Mouse (Mus musculus) mouse trophoblast stem cell (cell line): ENCODE data around the gene C1qtnf4.

Experiments used
- in situ Hi-C, 2 experiments: fragments of 300-500 bp; cut with MseI, MboI; formaldehyde crosslinking; loops; 2 replicates in 1 of 2; 3 replicates in 1 of 2; pipeline ENCODE4 v1.15.1; 2025

The C1qtnf4 gene

DNA sequence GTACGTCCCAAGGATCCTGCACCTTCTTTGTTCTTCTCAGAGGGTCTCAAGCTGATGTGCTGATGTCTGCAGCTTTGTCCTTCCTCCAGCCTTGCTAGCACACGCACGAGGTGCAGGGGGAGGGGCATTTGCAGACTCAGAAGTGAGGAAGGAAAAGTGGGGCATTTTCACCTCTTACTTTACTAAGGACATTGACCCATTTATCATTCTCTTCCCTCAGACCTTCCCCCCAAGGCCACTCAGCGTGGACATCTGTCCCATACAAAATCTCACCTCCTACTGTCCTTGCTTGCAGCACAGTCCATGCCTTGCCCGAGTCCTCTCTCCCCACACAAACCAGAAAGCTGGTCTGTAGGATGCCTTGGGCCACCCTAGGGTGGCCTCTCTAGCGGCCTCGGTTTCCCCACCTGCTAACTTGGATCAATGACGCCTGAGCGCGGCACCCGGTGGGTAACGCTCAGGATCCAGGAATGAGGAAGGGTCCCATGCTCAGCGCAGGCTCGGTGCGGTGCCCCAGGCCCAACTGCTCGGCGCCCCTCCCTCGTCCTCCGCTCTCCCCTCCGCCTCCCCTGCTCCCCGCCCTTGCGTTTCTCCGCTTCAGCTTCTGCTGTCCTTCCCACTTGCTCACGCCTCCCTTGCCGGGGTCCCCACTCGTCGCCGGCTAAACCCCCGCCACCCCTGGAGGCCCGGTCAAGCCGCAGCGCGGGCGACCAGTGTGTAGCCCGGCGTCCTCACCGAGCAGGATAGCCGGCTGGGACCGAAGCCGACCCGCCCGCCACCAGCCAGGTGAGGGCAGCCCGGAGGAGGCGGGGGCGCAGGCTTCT is at the start of gene C1qtnf4:
C1qtnf4 (plus strand) TSS at position 643 of the 824 bp plus-strand sequence.
- in situ Hi-C loops, result no loop called here

DNA sequence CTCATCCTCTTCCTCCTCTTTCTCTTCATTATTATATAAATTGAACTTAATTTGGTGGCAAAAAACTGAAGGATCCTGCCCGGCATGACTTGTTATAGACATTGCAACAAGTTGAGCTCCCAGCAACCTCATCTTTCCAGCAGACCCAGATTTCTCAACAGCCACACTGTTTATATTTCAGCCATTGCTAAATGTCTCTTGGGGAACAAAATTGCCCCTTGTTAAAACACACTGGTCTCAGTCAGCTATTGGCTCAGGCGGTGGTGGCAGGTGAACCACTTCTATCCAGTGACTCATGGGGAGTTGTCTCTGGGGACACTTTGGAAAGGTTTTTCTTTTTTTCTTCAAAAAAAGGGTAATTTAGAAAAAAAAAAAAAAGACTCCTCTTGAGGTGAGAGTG is 47.0 kb upstream of the C1qtnf4 start:
- in situ Hi-C loops, result no loop called here

DNA sequence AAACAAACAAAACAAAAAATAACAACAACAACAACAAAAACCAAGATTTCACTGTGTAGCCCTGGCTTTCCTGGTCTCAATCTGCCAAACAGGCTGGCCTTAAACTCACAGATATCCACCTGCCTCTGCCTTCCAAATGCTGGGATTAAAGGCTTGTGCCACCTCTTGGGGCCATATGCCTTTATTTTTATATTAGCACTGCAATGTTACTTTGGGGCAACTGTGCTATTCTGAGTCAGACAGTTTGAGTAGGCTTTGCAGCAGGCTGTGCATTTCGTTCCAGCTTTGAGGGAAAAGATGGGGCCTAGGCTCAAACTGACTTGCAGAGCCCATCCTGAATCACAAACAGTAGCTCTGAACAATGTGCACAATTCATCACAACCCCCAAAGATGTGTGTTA is 42.0 kb upstream of the C1qtnf4 start:
- in situ Hi-C loops, result no loop called here

DNA sequence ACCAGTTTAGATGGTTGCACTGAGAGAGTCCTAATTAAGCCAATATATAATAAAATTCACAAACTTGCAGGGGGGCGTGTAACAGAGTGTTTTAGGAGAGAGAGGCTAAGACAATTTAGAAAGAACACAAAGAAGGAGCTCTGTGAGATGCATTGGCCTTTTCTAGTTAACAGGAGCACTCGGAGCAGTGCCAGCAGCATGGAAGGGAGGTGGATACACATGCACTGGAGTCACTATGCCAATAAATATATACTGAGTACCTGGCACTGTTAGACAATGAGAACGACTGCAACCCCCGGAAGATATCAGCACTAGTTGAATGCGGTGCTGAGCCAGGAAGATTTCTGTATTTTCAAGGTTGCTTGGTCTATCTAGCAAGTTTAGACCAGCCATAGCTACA is 41.4 kb upstream of the C1qtnf4 start:
- in situ Hi-C loops, result no loop called here

DNA sequence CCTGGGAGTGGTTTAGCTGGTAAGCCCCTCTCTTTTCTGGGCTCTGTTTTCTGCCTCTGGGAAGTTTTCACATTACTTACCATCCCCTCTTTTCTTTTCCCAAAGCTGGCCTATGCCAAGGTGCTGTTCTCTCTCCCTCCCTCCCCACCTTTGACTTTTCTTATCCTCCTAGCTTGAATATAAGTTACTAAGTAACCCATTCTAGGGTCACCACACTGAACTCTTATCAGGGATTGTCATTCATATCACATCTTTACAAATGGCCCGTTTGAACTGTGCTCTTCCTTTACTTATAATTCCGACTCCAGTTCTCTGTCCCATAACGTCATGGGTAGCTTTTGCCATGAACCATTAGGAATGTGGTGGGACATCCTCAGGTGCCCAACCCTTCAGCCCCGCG is 40.4 kb upstream of the C1qtnf4 start:
- in situ Hi-C loops, result no loop called here

DNA sequence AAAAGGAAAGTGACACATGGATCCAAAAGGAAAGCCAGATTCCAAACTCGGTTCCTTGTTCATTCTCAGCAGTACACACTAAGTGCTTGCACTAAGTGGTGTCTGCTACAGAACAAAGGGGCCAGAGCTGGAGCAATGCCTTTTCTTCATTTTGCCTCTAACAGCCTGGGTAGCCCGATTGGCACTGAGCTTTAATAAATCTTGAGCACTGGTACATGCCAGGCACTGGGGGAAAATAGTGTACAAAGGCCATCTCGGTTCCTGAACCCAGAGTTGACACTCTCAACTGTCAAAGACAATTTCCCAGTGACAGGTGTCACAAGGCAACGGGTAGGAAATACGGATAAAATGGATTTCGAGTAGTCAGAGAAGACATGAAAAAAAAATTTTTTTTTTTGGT is 39.5 kb upstream of the C1qtnf4 start:
- in situ Hi-C loops, result no loop called here

DNA sequence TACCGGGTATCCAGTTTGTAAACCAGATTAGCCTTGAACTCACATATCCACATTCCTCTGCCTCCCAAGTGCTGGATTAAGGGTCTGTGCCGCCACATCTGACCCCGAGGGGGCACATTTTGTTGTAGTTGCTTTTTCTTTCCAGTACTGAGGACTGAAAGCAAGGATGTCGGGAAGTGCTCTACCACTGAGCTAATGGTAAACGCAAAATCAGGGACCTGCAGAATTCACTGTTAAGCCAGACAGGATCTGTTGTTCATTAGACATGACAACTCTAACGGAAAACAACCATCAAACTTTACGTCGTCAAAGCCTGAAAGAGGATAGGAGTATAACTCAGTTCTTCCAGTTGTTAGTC is 39.1 kb upstream of the C1qtnf4 start:
- in situ Hi-C loops, result no loop called here

DNA sequence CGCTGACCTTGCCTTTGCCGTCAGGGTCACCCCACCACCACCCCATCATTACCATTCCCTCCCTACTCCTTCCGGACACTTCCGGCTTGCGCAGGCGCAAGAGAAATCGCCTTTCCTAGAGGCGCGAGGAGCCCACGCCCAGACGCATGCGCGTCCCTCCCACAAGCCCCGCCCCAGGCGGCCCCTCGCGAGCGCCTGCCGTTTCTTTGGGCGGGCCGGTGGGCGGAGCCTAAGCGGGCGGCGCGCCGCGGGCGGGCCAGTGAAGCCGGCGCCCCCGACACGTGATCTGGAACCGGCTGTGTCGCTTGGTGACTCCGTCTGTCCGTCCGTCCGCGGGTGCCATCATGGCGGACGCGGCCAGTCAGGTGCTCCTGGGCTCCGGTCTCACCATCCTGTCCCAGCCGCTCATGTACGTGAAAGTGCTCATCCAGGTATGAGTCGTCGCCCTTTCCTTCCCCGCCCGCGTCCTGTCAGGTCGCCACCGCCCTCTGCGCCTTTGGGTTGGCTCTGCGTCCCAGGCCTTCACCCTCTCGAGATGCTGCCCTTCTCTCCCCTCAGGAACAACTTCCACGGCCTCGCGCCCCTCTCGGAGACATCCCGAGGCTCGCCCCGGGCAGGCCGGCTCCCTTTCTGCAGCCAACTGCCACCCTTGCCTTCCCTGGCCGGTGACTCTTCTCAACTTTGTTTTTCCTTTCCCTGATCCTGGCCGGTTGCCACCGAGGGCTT is 38.5 kb upstream of the C1qtnf4 start, which contains the start of gene Mtch2:
Mtch2 (plus strand) TSS at position 201 of the 726 bp plus-strand sequence.
- in situ Hi-C loops, result no loop called here

DNA sequence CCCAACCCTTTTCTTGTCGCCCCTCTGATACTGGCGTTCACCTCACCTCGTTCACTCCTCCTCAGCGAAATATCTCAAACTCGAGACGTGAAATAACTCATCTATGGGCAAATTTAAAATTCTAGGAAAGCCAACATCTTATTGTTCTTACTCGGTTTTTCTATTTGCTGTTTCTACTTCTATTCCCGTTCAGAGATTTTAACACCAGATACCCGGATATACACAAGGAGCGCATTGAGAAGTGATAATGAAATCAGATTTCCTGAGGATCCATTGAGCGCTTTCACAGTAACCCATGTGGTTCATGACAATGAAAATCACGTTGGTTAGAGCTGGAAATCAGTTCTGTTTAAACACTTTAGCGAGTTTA is 38.0 kb upstream of the C1qtnf4 start:
- in situ Hi-C loops, result no loop called here

DNA sequence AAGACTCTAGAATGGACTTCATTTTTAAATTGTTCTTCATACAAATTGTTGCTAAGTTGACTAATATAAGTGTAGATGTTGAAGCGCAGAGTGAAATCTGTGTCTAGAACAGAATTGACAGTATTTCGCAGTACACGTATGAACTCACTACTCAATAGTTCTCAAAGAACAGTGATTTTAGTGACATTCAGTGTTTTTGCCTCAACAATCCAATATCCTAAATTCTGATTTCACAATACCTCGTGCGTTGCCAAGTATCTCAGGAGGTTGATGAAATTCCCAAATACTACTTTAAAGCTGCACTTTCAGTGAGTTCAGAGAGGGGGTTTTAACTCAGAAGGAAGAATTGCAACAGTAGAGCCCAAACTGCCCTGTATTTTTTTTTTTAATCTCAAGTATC is 37.3 kb upstream of the C1qtnf4 start:
- in situ Hi-C loops, result no loop called here

DNA sequence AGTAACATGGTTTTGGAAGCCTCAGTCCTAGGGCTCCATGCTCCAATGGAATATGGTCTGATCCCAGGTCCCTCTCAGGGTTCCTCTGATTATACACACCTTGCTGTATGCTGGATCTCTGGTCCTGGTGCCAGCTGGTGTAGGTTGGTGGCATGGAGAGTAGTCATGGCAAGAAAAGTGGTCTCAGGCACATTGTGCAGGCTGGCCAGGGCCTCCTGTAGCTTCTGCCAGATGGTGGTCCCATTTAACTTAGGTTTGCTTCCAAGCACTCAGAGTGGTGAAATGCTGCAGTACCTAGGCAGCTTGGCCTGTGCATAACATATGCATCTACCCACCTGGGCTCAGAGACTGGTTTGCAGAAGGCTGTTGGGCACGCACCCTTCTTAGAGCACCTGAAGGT is 35.3 kb upstream of the C1qtnf4 start:
- in situ Hi-C loops, result no loop called here

DNA sequence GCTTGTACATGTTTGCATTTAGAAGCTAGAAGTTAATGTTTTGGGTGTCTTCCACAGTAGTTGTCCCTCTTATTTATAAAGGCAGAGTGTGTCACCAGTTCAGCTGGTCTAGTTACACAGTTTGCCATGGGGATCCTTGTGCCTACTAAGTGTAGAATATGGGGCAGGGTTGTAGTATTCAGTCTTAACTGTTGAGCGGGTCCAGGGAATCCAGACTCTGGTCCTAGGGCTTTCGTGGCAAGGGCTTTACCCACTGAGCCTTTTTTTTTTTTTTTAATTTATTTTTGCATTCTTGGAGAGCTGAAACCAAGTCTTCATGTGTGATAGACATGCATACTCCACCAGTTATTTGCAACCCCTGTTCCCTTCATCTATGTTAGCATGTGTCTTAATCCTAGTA is 24.2 kb upstream of the C1qtnf4 start:
- in situ Hi-C loops, result no loop called here

DNA sequence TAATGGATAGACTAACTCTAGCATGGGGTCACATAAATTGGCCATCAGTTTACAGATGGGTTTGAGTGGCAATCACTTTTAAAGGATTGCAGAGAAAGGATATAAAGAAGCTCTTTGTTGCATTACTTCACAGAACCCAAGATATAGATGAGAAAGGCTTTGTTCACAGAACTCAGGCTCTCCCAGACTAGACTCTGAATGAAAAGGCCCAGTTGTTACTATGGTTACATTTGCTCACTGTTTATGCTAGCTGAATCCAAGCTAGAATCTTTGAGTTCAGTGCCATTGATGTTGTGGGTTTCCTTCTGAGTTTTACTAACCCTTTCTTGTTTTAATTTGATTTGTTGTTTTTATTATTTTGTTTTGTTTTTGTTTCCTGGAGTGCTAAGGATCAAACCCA is 21.5 kb upstream of the C1qtnf4 start:
- in situ Hi-C loops, result no loop called here

DNA sequence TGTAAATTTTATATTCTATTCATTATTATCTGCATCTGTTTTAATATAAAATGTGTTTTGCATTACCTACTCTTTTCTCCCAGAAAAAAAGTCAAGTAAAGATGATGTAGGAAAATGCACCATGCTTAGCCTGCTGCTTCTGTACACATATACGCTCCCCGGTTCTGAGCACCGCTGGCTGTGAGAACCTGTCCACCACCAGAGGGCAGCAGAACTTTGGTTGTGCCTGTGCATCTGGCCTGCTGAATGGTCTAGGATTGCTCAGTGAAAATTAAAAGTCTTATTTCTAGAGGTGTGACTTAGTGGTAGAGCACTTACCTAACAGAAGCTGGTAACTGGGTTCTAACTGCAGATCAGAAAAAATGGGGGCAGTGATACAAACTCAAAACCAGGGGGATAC is 19.1 kb upstream of the C1qtnf4 start:
- in situ Hi-C loops, result no loop called here

DNA sequence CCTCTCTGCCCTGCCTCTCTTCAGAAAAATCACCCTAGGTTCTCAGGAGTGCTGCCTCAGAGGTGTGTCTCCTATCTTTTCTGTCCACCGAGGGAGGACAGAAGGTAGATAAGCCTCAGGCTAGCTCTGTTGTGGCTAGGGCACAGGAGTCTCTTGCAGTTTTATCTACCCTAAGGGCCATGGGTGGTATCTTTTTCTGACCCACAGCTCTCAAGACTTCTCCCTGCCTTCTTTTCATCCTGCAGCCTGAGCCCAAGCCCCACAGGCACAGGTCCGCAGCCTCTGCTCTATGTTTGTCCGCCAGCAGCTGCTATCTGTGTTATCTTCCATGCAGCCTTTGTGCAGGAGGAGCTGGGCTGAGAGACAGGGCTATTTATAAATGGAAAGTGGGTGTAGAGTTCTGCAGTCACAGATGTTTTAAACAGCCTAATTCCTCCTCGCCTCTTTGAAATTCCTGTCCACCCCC is 15.5 kb upstream of the C1qtnf4 start:
- in situ Hi-C loops, result no loop called here

DNA sequence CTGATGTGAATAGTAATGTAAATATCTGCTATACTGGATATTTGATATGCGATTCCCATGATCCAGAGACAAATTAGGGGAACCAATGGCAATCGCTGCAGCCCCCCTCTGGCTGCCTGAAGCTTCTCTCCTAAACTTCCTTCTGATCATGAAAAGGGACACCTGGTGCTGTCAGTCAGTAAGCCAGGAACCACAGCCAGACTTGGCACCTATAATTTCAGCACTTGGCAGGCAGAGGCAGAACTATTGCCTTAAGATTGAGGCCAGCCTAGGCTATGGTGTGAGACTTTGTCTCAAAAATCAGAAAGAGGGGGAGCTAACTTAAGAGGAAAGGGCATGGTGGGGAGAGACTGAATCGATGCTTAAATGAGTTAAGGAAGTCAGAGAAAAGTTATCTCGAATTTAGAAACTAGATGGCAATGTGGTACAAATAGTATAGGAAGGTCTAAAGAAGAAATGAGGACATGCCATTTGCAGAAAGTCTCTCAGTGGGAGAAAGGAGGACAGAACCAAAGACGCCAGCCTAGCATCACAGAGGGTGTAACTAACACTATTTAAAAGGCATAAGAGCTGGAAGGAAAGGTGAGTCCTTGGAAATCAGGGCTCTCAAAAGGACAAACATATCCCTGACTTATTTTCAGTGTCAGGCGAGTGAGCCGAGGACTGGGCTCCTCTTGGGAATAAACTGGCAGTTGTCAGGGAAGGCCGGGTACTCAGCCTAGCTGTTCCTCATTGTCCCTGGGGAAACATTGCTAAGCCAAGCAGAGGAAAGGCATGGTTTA is 14.3 kb upstream of the C1qtnf4 start:
- in situ Hi-C loops, result no loop called here

DNA sequence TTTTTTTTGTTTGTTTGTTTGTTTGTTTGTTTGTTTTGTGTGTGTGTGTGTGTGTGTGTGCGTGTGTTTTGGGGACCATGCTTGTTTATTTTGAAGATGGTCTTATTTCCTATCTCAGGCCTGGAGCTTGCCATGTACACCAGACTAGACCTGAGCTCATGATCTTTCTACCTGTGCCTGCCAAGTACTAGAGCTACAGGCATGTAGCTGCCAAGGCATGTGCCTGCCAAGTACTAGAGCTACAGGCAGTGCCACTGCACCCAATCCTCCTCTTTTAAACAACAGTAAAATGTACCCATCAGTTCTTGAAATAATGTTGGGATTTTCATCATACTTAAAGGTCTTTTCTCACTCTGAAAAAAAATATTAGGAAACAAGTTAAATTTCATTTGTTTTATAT is 11.6 kb upstream of the C1qtnf4 start:
- in situ Hi-C loops, result no loop called here

DNA sequence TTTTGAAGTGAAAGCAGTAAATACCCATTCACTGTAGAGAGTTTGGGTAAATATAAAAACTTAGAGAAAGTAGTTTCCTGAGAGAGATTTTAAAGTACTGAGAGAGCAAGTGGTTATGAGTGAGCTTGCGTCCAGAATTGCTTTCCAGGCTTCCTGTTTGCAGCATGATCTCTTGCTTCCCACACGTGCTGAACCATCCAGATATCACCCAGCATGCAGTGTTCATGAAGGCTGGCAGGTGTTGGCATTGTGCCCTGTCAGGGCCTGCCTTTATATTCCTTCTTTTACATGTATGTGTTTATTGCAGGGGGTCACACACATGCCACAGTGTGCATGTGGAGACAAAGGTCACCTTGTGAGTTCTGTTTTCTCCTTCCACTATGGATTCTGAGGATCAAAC is 10.4 kb upstream of the C1qtnf4 start:
- in situ Hi-C loops, result no loop called here

DNA sequence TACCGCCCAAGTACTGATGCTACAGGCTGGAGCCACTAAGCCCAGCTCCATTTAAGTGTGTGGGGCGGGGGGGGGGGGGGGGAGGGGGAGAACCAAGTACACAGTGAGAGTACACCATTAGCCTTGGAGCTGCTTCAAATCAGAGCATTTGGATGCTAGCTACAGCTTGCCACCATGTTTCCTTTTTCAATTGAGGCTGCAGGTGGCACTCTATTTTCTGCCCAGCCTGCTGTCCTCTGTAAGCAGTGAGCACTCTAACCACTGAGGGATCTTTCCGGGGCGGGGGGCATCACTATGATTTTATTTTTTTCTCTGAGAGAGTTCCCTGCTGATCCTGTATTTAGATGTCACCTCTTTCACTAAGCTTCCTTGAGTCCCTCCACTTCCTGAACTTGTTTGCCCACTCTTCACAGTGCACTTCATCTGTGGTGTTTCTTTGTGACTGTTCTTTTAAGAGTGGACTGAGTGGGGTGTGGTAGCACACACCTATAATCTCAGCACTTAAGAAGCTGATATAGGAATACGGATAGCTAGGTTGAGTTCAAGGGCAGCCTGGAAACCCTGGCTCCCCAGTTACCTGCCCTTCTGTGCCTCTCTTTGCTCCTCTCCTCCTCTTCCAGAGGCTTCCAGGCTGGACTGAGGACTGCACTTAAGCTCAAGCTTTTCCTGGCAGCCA is 7.9 kb upstream of the C1qtnf4 start:
- in situ Hi-C loops, result no loop called here

DNA sequence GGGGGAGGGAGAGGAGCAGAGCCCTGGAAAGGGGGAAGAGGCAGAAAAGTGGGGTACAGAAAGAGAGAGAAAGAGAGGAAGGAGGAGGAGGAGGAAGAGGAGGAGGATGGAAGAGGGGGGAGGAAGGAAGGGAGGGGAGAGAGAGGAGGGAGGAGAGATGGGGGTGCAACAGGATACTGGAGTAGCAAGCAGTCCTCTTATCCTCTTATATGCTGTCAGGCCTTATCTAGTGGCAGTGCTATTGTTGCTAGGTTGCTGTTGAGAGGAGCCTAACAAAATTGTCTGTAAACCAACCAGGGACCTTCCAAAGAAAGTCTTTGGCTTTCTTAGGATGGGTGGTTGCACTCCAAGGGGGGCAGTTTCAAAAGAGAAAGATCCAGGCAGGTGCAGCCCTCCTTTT is 6.2 kb upstream of the C1qtnf4 start:
- in situ Hi-C loops, result no loop called here

DNA sequence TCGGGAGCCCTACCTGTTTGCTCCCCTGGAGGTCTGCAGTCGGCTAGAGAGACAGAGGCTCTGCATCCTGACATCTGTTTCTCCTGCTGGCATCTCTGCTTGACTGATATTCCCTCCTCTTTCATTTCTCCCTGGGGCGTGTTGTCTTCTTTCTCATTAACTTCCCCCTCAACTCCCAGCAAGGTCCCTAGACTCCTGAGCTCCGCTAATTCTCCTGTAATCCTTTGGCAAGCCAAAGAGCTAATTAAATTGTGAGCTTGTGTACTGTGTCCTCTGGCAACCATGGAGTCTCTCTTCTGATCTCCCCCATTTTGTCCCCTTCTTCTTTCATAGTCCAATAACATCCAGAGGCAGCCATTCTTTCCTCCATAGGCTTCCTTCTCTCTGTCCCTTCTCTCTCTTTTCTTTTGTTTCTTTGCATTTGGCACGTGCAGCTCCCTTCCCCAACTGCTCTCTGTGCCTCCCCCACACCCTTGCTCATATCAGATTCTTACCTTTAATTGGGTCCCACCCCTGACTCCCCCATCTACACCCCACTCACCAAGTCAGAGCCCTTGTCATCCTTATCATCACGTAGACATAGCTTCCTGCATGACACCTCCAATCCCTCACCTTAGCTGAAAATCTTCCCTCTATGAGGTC is 5.4 kb upstream of the C1qtnf4 start:
- in situ Hi-C loops, result no loop called here
